8 mouse cellular contexts compared by ENCODE assay signal in the genomic region with DNA sequence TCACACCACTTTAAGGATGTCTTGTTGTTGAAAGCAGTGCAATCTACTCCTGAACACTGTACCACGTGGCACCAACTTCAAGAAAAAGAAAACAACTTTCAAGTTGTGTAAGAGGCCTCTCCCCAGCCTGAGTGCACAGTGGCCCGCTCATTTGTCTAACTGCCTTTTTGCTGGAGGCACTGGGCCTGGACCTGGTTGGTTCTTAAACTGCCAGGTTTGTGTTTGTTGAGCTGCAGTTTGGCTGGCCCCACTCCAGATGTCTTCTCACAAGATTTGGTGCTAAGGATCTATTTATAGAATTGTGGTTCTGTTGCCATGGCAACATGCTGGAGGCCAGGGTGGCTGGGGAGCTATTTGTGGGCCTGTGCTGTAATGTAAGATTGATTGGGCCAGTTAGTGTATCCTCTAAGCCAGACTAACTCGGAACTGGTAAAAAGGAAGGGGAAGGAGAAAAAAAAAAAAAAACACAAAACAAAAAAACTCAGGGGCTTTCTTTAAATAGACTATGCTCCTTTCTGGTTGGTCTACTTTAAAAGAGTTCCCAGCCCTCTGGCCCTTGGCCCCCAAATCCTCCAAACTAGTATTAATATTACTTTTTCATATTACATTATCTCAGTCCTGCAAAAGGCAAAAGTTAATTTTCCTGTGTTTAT. TPM values are rescaled to one million over a fixed set of nuclear protein-coding genes. Genes with fewer than 3 reads are reported as not detected.
DNase-seq lines count a peak whose midpoint lies in the region; ATAC-seq and TF ChIP-seq lines count a peak whose summit lies in the region.

No protein-coding gene starts in this region.

- peak; percentile 20; the same call in 1 of the 2 replicates for TF ChIP-seq EP300 in lung, postnatal 0 days (IDR thresholded peaks at IDR 0.05)

- H3K27me3 ChIP-seq in hindbrain, embryonic 13.5 days = no peaks in the 10 kb centered on the region
- H3K27me3 ChIP-seq in lung, postnatal 0 days (replicated peaks; ENCODE audit: insufficient read depth, low read length) = no peaks in the 10 kb centered on the region

- no peaks in the 10 kb centered on the region for H3K9me3 ChIP-seq in hindbrain, embryonic 13.5 days
- no peaks in the 10 kb centered on the region for H3K9me3 ChIP-seq in lung, postnatal 0 days (ENCODE audit: low read length)

- 35% methylated on average over 3 of the region's 3 CpGs for WGBS in hindbrain, embryonic 13.5 days
- 5% methylated on average over 3 of the region's 3 CpGs for WGBS in lung, postnatal 0 days

- peaks cover 59% of the 10 kb centered on the region for H3K4me1 ChIP-seq in hindbrain, embryonic 13.5 days (replicated peaks)
- peaks cover 31% of the 10 kb centered on the region for H3K4me1 ChIP-seq in lung, postnatal 0 days (ENCODE audit: insufficient read depth, low read depth, low read length)

- H3K4me2 ChIP-seq in hindbrain, embryonic 13.5 days = peak overlapping the region; percentile 36
- no peak overlapping the region for H3K4me2 ChIP-seq in lung, postnatal 0 days (replicated peaks; ENCODE audit: low read depth, low read length)

- H3K9ac ChIP-seq in hindbrain, embryonic 13.5 days = no peak overlapping the region
- H3K9ac ChIP-seq in lung, postnatal 0 days (replicated peaks; ENCODE audit: low read depth) = no peak overlapping the region

- H3K27ac ChIP-seq in hindbrain, embryonic 13.5 days = peak overlapping the region; percentile 77
- peak overlapping the region; percentile 55 for H3K27ac ChIP-seq in lung, postnatal 0 days (ENCODE audit: low read length)

- peak; percentile 44 for DNase-seq in ZHBTc4 (ENCODE audit: low read depth, low spot score)
- DNase-seq in cerebellum, adult 9-11 months = peak; percentile 73
- DNase-seq in frontal cortex, postnatal 36 days (ENCODE audit: low spot score in 2 of 2) = peak; percentile 69 to 88
- DNase-seq in layer of hippocampus, postnatal 14 days (ENCODE audit: low spot score in 2 of 2) = peak; percentile 57 to 81
- peak; percentile 95 for DNase-seq in lung, postnatal 0 days (ENCODE audit: low spot score)
- DNase-seq in ovary, postnatal 14 days (ENCODE audit: low spot score) = peak; percentile 72
- peak; percentile 50 to 77 for DNase-seq in urinary bladder, postnatal 4 days (ENCODE audit: low spot score in 2 of 2)

- ATAC-seq in hindbrain, embryonic 13.5 days (ENCODE audit: low FRiP score) = peak; percentile 81
- ATAC-seq in lung, postnatal 0 days = peak; percentile 92

- H3K4me3 ChIP-seq in hindbrain, embryonic 13.5 days = no peak overlapping the region
- H3K4me3 ChIP-seq in lung, postnatal 0 days (ENCODE audit: low read depth, low read length) = no peak overlapping the region

- peaks cover 44% of the 10 kb centered on the region for H3K36me3 ChIP-seq in hindbrain, embryonic 13.5 days
- peaks cover 24% of the 10 kb centered on the region for H3K36me3 ChIP-seq in lung, postnatal 0 days (ENCODE audit: insufficient read depth, low read length)

- no peak for TF ChIP-seq CTCF in lung, postnatal 0 days (IDR thresholded peaks at IDR 0.05)

RNA-seq across cellular contexts. Expression of a gene that starts 2.4 kb away (rescaled TPM):
- 13.1 and 13.9 TPM in 2 replicates for polyA plus RNA-seq in hindbrain, embryonic 13.5 days (2015; fragmentation: Nextera tagmentation; extraction: Ambion mirVana)
- 1 to 10 TPM; 2.6 to 2.8 TPM for total RNA-seq in layer of hippocampus, postnatal 14 days (2021)
- 4.8 and 9.6 TPM in 2 replicates for polyA plus RNA-seq in lung, postnatal 0 days (2015; fragmentation: Nextera tagmentation; extraction: Ambion mirVana)

Comparison
In these comparisons a context has a peak if more than half of its experiments do, and no peak if none do; other contexts are left out.
1. DNase-seq: peak in every context shown above with its lines; median percentile 95 in lung, postnatal 0 days; 78 in frontal cortex, postnatal 36 days; 73 in cerebellum, adult 9-11 months; 72 in ovary, postnatal 14 days; 69 in layer of hippocampus, postnatal 14 days; 64 in urinary bladder, postnatal 4 days; 44 in ZHBTc4.